Mouse (Mus musculus) CH12.LX (cell line): ENCODE measurements at regions not wholly inside any gene's neighbourhood (a gene's known extent, or its start where the extent isn't known, plus 50 kb on each side); places are given as distances from the start of the nearest gene placed in this dataset.

Experiments used
- DNase-seq: peaks from one replicate; pipeline ENCODE4 v3.0.0-alpha.2; 2013; ENCODE audit errors: extremely low read depth
- H3K27ac ChIP-seq: 2 replicates; pipeline ENCODE4 v1.5.1; 2012; ENCODE audit warnings: low read depth, mild to moderate bottlenecking, control low read depth, moderate library complexity; ENCODE audit not compliant: insufficient read depth
- H3K27me3 ChIP-seq: replicated peaks from 2 replicates; pipeline ENCODE3; 2012; ENCODE audit warnings: inconsistent platforms
- H3K36me3 ChIP-seq, 2 experiments: replicated peaks in 1 of 2; 2 replicates each; pipeline versions ENCODE3 to v1.6.1; 2012; ENCODE audit warnings: inconsistent platforms in 1 of 2, low read length in 1 of 2, mild to moderate bottlenecking in 1 of 2, mixed read lengths in 1 of 2, moderate library complexity in 1 of 2; ENCODE audit not compliant: control insufficient read depth in 1 of 2, insufficient read depth in 1 of 2
- H3K4me1 ChIP-seq, 2 experiments: 2 replicates each; pipeline ENCODE4 v1.6.1; 2012; ENCODE audit warnings: inconsistent platforms in 1 of 2, moderate library complexity in 1 of 2; ENCODE audit not compliant: insufficient read depth in 2 of 2, control insufficient read depth in 1 of 2
- H3K4me2 ChIP-seq: 2 replicates; pipeline ENCODE4 v1.6.1; 2012; ENCODE audit warnings: low read depth, mild to moderate bottlenecking, control low read depth; ENCODE audit not compliant: poor library complexity, insufficient read depth, severe bottlenecking
- H3K4me3 ChIP-seq, 3 experiments: fragments of 150-350 bp in 1 of 3; sonication (generic) in 1 of 3; replicated peaks in 1 of 3; 2 replicates each; pipeline versions ENCODE3 to v1.5.1; 2011 to 2012; ENCODE audit warnings: low read depth in 2 of 3, low read length in 2 of 3, mild to moderate bottlenecking in 2 of 3, moderate library complexity in 2 of 3, control low read depth in 1 of 3, improper control_type of control experiment in 1 of 3, inconsistent platforms in 1 of 3, mixed read lengths in 1 of 3; ENCODE audit not compliant: poor library complexity in 1 of 3
- H3K79me2 ChIP-seq: replicated peaks from 2 replicates; pipeline ENCODE4 v1.6.1; 2012; ENCODE audit warnings: mild to moderate bottlenecking, moderate library complexity; ENCODE audit not compliant: control insufficient read depth, poor library complexity, insufficient read depth, severe bottlenecking; ENCODE audit errors: extremely low read depth
- H3K9ac ChIP-seq: 2 replicates; pipeline ENCODE4 v1.6.1; 2012; ENCODE audit warnings: low read depth, mild to moderate bottlenecking, control low read depth, moderate library complexity; ENCODE audit not compliant: insufficient read depth
- H3K9me3 ChIP-seq: replicated peaks from 2 replicates; pipeline ENCODE3; 2012; ENCODE audit warnings: low read length, inconsistent platforms, mixed read lengths
- CTCF ChIP-seq, 2 experiments: IDR thresholded peaks in 1 of 2; conservative IDR thresholded peaks in 1 of 2; 2 replicates each; pipeline ENCODE4 v1.5.1; 2011 to 2012; ENCODE audit warnings: low read depth in 2 of 2, low read length in 2 of 2, improper control_type of control experiment in 1 of 2, inconsistent platforms in 1 of 2, mild to moderate bottlenecking in 1 of 2, moderate library complexity in 1 of 2
- E2F4 ChIP-seq: IDR thresholded peaks from 2 replicates; pipeline ENCODE4 v1.6.1; 2011; ENCODE audit warnings: low read depth, low read length, improper control_type of control experiment; ENCODE audit not compliant: insufficient replicate concordance
- ELF1 ChIP-seq: IDR thresholded peaks from 2 replicates; pipeline ENCODE4 v1.6.1; 2014; ENCODE audit warnings: low read depth, mild to moderate bottlenecking, inconsistent platforms, low read length, improper control_type of control experiment
- GABPA ChIP-seq: IDR thresholded peaks from 2 replicates; pipeline ENCODE4 v1.6.1; 2012; ENCODE audit warnings: low read depth, low read length, improper control_type of control experiment, inconsistent platforms; ENCODE audit not compliant: insufficient replicate concordance
- JUND ChIP-seq: conservative IDR thresholded peaks from 2 replicates; pipeline ENCODE4 v1.6.1; 2011; ENCODE audit warnings: low read depth, low read length, improper control_type of control experiment
- KAT2A ChIP-seq: IDR thresholded peaks from 2 replicates; pipeline ENCODE4 v1.6.1; 2012; ENCODE audit warnings: low read length, improper control_type of control experiment, inconsistent platforms; ENCODE audit not compliant: insufficient replicate concordance
- MAZ ChIP-seq: IDR thresholded peaks from 2 replicates; pipeline ENCODE4 v1.6.1; 2012; ENCODE audit warnings: low read depth, mild to moderate bottlenecking, inconsistent platforms, low read length, improper control_type of control experiment, moderate library complexity
- MYC ChIP-seq: IDR thresholded peaks from 2 replicates; pipeline ENCODE4 v1.6.1; 2011; ENCODE audit warnings: low read depth, mild to moderate bottlenecking, improper control_type of control experiment, low read length
- NELFE ChIP-seq: IDR thresholded peaks from 2 replicates; pipeline ENCODE4 v1.6.1; 2011; ENCODE audit warnings: low read depth, low read length, improper control_type of control experiment
- NRF1 ChIP-seq: IDR thresholded peaks from 2 replicates; pipeline ENCODE4 v1.6.1; 2014; ENCODE audit warnings: low read depth, mild to moderate bottlenecking, inconsistent platforms, low read length, improper control_type of control experiment, moderate library complexity
- POLR2A ChIP-seq: IDR thresholded peaks from 2 replicates; pipeline ENCODE4 v1.6.1; 2011; ENCODE audit warnings: low read depth, mild to moderate bottlenecking, improper control_type of control experiment, low read length
- POLR2AphosphoS2 ChIP-seq: IDR thresholded peaks from 2 replicates; pipeline ENCODE4 v1.6.1; 2011; ENCODE audit warnings: low read depth, low read length, improper control_type of control experiment
- RCOR1 ChIP-seq: conservative IDR thresholded peaks from 2 replicates; pipeline ENCODE4 v1.6.1; 2012; ENCODE audit warnings: low read depth, mild to moderate bottlenecking, inconsistent platforms, low read length, improper control_type of control experiment
- SIN3A ChIP-seq: IDR thresholded peaks from 2 replicates; pipeline ENCODE4 v1.6.1; 2012; ENCODE audit warnings: low read length, improper control_type of control experiment, inconsistent platforms
- SMC3 ChIP-seq: IDR thresholded peaks from 2 replicates; pipeline ENCODE4 v1.6.1; 2011; ENCODE audit warnings: low read depth, low read length, improper control_type of control experiment
- USF1 ChIP-seq: IDR thresholded peaks from 2 replicates; pipeline ENCODE4 v1.6.1; 2014; ENCODE audit warnings: low read depth, mild to moderate bottlenecking, inconsistent platforms, low read length, improper control_type of control experiment
- ZC3H11A ChIP-seq: IDR thresholded peaks from 2 replicates; pipeline ENCODE4 v1.6.1; 2012; ENCODE audit warnings: low read depth, mild to moderate bottlenecking, inconsistent platforms, low read length, improper control_type of control experiment
- ZKSCAN1 ChIP-seq: IDR thresholded peaks from 2 replicates; pipeline ENCODE4 v1.6.1; 2012; ENCODE audit warnings: low read depth, inconsistent platforms, low read length, improper control_type of control experiment, borderline replicate concordance
- ZMIZ1 ChIP-seq: IDR thresholded peaks from 2 replicates; pipeline ENCODE4 v1.6.1; 2012; ENCODE audit warnings: low read depth, mild to moderate bottlenecking, inconsistent platforms, low read length, improper control_type of control experiment
- ZNF384 ChIP-seq: IDR thresholded peaks from 2 replicates; pipeline ENCODE4 v1.6.1; 2012; ENCODE audit warnings: low read depth, low read length, improper control_type of control experiment, inconsistent platforms
- dilution Hi-C: fragments of 300-500 bp; cut with MboI; formaldehyde crosslinking; loops from 2 replicates; pipeline ENCODE4 v1.14.3; 2020; ENCODE audit warnings: low sequenced_read_pairs; ENCODE audit not compliant: extremely low pct_unique_long_range_greater_than_20kb, extremely low pct_ligation_motif_present
- in situ Hi-C: fragments of 300-500 bp; cut with MboI; formaldehyde crosslinking; loops from 3 replicates; pipeline ENCODE4 v1.14.3; 2019; ENCODE audit warnings: low sequenced_read_pairs, low pct_ligation_motif_present, low pct_unique_long_range_greater_than_20kb, mixed read lengths

DNA sequence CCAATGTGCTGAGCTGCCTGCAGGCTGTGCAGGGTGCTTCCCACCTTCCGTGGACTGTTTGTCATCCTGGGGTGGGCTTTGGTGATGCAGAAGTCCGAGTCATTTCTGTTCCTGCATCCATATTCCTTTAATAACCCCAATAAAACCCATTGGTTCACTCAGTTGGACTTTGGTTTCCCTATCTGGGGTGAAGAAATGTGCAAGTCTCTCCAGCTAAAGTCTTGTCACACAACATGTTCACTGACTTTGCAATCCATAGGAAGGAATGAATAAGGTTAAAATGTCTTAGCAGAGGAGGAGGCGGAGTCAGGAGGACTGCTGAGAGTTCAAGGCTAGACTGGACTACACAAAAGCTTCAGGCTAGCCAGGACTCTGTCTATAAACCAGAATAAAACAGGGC lies 300.5 kb downstream of the 4933412E24Rik start:
- H3K4me3 ChIP-seq = no peak overlapping the region
- in situ Hi-C loops = no loop called here
- dilution Hi-C loops = no loop called here

DNA sequence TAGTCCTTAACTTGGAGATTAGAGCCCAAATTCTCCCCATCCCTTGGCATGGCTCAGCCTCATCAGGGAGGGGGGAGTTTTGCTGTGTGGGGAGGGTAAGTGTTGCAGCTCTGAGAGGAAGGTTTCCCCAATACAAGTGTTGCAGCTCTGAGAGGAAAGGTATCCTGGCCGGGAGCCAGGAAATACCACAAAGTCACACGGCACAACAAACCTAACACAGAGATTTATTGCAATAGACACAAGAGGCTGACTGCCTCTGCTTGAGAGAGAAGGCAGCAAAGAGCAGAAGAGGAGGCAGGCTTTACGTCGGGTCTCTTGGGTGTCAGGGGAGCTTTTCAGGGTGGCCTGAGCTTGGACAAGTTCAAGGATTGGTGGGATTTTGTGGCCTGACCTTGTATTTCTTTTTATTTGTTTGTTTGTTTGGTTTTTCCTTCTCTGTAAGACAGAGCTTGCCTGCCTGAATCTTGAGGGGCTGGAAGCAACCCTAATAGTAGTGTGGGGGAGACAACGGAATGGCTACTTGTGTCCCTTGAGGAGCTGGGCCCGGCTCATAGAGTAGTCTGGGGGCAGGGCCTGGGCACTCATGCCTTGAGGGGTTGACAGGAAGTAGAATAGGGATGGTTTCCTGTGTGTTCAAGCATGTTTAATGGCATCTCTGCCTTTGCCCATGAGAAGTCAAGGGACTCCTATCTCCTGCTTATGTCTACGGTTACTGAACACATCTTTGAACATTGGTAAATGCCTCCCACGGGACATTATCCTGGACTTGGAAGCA lies 302.3 kb downstream of the 4933412E24Rik start:
- Histone ChIP-seq H3K9me3 (no peaks in the 10 kb centered on the region), H3K27ac (no peak overlapping the region), H3K9ac (no peak overlapping the region), H3K4me2 (no peak overlapping the region), H3K27me3 (no peaks in the 10 kb centered on the region), H3K79me2 (no peaks in the 10 kb centered on the region), H3K36me3 (no peaks in the 10 kb centered on the region), H3K4me3 (no peak overlapping the region), H3K4me1 (peaks cover 4 to 19% of the 10 kb centered on the region in 2 experiments; a peak in 3 of 4 replicates)
- DNase-seq = no peak
- in situ Hi-C loops = no loop called here
- dilution Hi-C loops = no loop called here
- TF ChIP-seq CTCF (conservative IDR thresholded peaks at IDR 0.05 in 1 of 2, IDR thresholded peaks at IDR 0.05 in 1 of 2; ENCODE audit: low read depth in 2 of 2, low read length in 2 of 2) (no peak), ZMIZ1 (no peak)
- TF ChIP-seq, all 38 proteins: peak for 0

More for the DNA sequence above, 300.5 kb downstream of the 4933412E24Rik start:
- DNase-seq = no peak
- no peak overlapping the region for H3K4me2 ChIP-seq
- H3K79me2 ChIP-seq = no peaks in the 10 kb centered on the region
- no peaks in the 10 kb centered on the region for H3K27me3 ChIP-seq
- no peak for TF ChIP-seq ZKSCAN1
- no peak for TF ChIP-seq KAT2A
- no peak for TF ChIP-seq E2F4
- no peak for TF ChIP-seq MAZ
- no peak for TF ChIP-seq ZNF384
- TF ChIP-seq SIN3A = no peak
- TF ChIP-seq GABPA = no peak
- no peak for TF ChIP-seq JUND
- no peak for TF ChIP-seq ELF1
- TF ChIP-seq SMC3 = no peak
- TF ChIP-seq POLR2AphosphoS2 = no peak
- TF ChIP-seq USF1 = no peak
- TF ChIP-seq RCOR1 = no peak
- TF ChIP-seq MYC = no peak
- TF ChIP-seq POLR2A = no peak
- TF ChIP-seq NRF1 = no peak
- no peak for TF ChIP-seq ZC3H11A
- no peak for TF ChIP-seq NELFE
- TF ChIP-seq, all 38 proteins: peak for 0
- peaks cover 4 to 28% of the 10 kb centered on the region in 2 experiments; a peak in 3 of 4 replicates for H3K4me1 ChIP-seq
- H3K9me3 ChIP-seq = no peaks in the 10 kb centered on the region
- H3K9ac ChIP-seq = no peak overlapping the region
- H3K27ac ChIP-seq = no peak overlapping the region
- H3K36me3 ChIP-seq = no peaks in the 10 kb centered on the region
